Mouse (Mus musculus) neural tube, embryonic 10.5 days (tissue): ENCODE results near the gene Vrk3.
A peak's percentile ranks its signal among the peaks of the same experiment; 100 is the strongest.

Source experiments
- DNase-seq: peaks from one replicate; pipeline ENCODE4 v3.0.0-alpha.2; 2017; ENCODE audit warnings: low spot score; ENCODE audit errors: extremely low spot score

The Vrk3 gene

DNA sequence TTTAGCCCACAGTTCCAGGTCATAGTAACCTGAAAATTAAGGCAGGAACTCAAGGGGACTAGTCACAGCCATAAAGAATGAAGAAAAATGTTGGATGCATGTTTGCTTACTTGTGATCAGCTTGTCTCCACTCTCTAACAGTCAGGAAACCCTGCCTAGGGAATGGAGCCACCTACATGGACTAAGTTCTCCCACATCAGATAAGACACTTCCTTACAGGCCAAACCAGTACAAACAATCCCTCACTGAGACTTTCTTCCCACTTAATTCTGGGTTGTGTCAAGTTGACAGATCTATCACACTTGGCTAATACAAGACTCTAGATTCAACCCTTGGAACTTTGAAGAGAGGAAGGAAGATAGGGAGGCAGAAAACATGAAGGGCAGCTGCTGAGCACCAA is 12.2 kb downstream of the Vrk3 start:
- no peak for DNase-seq

DNA sequence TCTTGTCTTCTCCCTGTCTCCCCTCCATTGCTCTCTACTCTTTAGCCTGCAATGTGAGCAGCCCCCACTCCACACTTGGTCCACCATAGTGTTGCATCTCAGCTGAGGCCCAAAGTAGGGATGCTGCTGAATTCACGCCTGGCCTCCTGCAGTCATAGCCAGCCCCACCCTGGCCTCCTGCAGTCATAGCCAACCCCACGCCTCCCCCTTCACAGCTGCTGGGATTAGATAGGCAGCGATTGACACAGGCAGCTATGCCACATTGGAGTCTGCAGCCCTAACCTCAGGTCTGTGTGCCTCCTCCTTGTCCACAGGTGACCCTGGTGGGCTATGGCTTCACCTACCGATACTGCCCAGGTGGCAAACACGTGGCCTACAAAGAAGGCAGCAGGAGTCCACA is 19.9 kb downstream of the Vrk3 start:
- DNase-seq: no peak

DNA sequence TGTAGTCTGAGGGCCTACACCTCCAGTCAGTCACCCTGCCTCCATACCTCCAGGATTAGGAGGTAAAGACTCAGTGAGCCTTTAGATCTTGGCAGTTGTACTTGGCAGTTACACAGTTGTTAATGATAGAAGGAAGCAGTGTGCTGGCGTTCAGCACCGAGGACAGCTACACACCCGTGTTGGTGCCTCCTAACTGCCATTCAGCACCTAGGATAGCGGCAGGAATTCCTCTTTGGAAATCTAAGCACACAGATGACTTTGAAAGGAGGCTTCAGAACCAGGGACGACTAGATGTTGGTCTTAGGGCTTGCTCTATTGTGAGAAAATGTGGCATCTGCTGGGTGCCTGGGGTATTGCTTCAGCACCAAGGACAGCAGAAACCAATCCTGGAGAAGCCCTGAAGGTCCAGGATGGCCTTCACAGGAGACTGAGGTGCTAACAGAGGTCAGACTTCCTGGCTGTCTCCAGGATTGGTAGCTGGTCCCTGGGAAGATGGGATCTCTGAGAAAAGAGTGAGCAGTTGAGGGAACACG is 21.9 kb downstream of the Vrk3 start:
- peak; percentile 77 for DNase-seq

DNA sequence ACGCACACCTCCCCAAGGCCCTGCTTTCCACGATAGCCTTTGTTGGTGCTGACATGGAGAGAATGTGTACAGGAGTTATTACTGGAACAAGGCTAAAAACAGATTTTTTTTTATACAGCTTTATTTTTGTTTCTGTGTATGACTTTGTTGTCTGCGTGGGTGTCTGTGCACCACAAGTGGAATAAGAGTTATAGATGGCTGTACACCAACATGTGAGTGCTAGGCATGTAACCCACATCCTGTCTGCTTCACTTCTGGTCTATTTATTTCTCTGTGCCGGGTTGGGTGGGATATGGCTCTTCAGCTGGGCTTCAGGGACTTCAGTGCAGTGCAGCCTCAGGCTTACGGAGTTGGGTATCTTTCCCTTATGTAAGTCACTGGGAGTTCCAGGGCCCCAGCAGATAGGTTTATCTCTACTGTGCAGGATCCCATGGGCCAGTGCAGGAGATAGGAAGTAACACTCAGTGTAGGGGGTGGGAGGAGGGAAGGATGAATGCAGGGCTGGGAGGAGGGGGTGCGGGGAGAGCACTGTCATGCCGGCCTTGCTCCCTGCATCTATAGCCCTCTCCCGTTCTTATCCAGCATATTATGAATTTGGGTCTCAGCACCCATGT is 24.5 kb downstream of the Vrk3 start:
- no peak for DNase-seq

DNA sequence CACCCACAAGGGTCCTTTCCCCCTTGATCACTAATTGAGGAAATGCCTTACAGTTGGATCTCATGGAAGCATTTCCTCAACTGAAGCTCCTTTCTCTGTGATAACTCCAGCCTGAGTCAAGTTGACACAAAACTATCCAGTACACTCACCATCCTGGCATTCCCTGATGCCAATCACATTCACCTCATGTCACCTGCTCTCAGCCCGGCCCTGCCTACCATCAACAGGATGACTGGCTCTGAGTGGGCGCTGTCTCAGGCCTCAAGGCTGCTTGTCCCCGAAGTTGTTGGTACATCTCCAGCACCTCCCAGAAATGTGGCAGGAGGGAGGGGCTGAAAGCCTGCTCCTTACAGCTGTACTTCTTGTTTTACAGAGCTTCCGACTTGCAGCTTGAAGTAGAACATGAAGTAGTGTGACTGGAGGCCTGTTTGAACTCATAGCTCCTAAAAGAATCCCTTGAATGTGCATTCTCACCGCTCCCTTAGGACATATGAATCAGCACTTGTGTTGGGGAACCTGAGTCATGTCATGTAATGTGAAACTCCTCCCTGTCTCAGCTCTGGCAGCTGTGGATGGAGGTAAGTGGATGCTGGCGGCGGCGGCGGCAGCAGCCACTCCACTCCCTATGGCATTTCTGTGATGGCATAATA is 28.8 kb downstream of the Vrk3 start:
- DNase-seq: no peak

DNA sequence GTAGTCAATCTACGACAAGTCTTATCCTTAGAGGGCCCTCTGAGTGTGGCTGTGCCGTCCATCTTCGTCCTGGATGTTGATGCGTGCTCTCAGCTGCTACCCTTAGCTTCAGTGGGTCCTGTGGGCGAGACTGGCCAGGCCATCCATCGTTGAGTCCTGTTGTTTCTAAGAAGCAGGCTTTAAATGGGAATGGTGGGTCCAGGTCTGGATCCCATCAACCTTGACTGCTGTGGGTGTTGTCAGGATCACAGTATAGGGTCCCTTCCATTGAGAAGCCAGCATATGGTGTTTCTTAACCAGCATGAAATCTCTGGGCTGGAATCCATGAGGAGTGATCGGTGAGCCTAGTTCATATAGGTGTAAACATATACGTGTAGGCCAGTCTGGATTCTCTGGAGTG is 31.9 kb downstream of the Vrk3 start:
- no peak for DNase-seq

DNA sequence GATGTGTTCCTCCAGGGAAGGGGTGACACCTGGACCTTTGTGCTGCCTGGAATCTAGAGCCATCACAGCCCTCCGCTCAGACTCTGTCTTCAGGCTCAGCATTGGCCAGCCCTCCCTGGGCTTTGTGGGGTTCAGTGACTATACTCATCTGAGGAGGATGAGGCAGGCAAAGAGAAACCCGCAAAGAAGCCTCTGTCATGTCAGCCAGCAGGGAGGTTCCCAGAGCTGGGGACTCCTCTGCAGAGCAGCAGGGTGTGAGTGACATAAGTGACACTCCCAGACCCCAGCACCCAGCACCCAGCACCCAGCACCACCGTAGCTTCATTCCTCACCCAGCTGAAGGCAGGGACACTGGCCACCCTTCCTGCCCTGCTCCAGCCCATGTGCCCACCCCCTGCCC is 41.3 kb downstream of the Vrk3 start:
- DNase-seq: no peak

DNA sequence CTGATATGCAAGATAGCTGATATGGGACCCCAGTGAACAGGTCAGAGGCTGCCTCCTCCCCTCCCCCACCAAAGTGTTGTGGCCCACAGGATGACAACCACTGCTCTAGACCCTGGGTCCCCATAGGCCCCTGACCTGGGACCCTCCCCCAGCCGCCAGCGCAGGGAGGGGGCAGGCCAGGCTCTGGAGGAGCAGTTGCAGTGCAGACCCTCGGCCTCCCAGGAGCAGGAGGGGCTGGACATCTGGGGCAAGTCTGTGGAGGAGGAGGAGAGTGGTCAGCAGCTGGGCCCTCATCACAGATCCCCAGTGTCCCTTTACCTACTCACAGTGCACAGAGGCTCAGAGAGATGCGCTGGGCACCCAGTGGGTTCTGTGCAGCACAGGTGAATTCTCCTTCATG is 41.9 kb downstream of the Vrk3 start:
- DNase-seq: no peak

DNA sequence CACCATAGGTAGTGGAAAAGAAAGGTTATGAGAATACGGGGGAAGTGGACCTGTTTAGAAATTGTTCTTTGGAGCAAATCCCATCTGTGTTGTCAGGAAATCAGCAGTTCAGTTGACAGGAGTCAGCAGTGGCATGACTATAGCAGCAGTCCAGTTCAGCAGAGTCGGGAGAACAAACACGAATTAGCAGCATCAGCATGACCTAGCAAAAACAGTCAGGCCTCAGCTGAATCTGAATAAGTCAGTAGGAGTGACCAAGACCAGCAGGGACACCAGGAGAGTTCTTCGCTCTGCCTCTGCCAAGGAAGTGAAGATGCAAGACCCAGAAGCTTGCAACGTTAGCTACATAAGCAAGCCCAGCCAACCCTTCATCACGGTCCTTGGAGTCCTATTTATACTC is 44.6 kb downstream of the Vrk3 start:
- DNase-seq: no peak

DNA sequence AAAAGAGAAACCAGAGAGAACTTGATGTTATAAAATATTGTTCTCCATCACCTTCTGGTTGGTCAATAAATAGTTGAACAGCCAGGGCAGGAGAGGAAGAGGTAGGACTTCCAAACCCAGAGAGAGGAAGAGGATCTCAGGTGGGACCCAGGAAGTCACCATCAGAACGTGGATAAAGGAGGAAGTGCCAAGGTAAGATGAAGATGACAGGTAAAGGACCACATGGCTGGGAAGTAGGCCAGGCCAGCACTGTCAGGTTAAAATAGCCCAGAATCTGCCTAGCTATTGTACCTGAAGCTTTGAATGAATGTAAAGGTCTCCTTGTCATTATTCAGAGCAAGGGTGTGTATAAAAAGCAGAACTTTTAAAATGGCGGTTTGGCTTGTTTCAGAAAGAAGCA is 60.7 kb downstream of the Vrk3 start:
- no peak for DNase-seq

DNA sequence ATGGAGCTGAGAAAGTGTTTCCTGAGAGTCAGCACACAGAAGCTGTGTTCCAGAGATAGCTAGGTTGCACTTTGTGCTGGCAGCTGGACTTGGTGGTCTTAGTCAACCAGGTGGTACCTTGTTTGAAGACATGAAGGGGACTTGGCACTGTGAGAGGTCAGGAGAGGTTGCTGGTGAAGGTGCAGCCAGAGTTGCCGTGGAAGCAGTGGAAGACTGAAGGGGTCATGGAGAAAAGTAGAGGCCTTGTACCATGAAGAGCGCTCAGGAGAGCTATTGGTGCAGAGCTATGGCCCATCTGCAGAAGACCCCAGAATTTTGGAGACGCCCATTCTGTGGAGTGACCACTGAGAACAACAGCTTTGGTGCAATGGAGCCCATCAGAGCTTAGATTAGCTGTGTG is 61.3 kb downstream of the Vrk3 start:
- DNase-seq: peak; percentile 4

DNA sequence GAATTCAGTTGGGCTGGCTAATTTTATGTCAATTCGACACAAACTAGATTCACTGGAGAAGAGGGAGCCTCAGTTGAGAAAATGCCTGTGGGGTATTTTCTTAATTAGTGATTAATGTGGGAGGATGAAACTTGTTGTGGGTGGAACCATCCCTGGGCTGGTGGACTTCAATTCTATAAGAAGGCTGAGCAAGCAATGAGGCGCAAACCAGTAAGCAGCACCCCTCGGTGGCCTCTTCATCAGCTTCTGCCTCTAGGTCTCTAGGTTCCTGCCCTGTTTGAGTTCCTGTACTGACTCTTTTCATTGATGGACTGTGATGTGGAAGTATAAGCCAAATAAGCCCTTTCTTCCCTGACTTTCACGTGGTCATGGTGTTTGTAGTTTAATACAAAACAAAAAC is 62.2 kb downstream of the Vrk3 start:
- no peak for DNase-seq

DNA sequence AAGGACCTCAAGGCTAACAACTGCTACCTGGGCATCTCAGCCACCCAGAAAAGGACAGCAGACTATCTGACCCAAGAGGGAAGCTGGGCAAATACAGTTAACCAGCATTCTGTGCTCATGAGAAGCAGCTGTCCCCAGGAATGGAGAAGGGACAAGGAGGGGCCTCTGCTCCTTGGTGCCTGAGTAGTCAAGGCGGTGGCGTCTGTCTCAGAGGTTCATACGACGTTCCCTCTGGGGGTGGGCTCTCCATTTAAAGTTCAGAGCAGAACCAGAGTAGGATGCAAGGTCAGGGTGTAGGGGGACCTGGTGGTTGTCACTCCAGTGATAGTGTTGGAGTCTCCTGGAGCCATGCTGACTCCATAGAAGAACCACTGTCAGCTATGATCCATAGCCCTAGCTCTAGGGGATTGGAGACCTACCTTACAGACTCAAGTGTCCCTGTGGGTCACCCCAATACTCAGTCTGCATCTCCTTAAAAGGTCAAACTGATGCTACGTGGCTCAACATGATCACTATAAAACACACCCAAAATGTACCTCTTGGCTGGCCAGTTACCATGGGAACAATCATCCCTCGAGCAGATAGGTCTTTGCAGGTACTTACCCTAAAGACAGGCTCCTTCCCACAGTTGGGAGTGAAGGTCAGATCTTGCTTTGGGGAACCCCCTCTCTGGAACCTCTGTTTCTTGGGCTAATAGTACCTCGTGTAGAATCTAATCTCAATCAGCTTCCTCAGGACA is 62.8 kb downstream of the Vrk3 start:
- peak; percentile 8 for DNase-seq

DNA sequence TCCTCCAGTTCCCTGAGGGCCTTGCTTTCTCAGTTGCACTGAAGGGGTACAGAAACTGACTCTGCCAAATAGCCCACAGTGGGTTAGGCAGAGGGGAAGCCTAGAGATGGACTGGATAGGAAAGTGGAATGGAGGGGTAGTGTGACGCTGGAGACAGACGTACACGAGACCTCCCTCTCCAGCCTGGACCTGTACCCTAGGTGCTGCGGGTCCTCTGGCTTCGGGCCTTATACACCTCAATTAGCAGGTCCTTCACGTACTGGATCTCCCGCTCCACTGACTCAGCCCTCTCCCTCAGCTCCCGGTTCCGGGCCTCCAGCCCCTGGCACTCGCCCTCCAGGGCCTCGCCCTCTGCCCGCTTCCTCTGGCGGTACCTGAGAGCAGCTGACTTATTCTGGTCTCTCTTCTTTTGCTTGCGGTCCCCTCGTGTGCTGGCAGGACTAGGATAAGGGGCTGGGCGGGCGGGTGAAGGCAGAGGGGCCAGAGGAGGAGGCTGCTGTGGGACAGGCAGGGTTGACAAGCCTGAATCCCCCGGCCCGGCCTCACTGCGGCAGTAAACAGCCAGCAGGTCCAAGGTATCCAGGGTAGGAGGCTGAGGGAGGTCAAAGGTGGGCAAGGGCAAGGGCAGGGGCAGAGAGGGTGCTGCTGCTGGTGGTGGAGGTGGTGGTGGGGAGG is 64.6 kb downstream of the Vrk3 start:
- peak; percentile 8 for DNase-seq

DNA sequence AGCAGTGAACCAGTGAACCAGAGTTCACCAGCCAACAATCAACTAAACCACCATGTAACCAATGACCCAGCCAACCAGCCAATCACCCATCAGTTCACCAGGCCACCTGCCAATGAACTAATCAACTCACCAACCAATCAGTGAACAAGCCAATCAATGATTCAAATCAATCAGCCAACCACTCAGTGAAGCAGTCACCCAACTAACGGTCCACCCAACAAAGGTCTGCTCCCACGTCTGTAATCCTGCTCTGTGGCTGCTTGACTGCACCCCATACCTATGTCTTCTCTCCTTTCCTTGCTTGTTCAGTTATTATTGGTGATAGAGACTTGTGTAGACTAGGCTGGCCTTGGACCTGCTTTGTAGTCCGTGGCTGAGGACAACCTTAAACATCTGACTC is 65.8 kb downstream of the Vrk3 start:
- DNase-seq: no peak

DNA sequence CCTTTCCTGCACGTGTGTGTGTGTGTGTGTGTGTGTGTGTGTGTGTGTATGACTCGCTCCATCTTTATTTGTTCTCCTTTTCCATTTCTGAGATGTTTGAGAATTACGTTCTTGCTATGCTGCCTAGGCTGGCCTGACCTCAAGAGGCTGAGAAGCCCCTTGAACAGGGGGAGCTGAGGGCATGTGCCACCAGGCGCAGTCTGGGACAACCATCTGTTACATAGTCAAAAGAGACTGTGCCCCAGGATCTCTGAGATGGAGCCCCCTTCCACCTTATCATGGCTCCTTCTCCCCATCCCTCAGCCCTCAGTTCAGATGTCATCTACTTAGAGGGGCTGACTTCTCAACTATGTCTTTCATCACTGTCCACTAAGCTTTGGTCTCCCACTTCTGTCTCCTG is 66.2 kb downstream of the Vrk3 start:
- DNase-seq: peak; percentile 10

DNA sequence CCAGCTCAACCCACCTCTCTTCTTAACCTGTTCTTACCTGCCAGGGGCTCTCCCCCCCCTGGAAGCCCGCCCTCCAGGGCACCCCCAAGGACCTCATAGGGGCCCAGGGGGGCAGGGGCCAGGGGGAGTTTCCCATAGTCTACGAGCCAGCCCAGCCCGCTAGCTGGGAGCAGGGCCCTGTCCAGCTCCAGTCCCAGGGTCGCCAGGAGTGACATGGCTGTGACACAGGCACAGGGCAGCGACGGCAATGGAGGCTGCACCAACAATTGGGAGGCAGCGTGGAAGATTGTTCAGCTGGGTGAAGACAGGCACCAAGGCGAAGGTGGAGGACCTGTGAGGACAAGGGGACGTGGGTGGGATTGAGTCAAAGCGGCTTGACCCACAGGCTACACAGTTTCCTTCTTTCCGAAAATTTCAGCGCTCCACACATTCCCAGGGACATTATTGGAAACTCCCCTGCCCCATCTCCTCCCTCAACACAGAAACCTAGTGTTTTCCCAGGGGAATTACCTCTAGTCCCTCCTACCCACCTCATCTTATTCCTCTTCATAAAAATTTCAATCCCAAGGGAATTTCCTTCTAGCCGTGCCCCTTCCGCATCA is 66.8 kb downstream of the Vrk3 start:
- DNase-seq: peak; percentile 32

DNA sequence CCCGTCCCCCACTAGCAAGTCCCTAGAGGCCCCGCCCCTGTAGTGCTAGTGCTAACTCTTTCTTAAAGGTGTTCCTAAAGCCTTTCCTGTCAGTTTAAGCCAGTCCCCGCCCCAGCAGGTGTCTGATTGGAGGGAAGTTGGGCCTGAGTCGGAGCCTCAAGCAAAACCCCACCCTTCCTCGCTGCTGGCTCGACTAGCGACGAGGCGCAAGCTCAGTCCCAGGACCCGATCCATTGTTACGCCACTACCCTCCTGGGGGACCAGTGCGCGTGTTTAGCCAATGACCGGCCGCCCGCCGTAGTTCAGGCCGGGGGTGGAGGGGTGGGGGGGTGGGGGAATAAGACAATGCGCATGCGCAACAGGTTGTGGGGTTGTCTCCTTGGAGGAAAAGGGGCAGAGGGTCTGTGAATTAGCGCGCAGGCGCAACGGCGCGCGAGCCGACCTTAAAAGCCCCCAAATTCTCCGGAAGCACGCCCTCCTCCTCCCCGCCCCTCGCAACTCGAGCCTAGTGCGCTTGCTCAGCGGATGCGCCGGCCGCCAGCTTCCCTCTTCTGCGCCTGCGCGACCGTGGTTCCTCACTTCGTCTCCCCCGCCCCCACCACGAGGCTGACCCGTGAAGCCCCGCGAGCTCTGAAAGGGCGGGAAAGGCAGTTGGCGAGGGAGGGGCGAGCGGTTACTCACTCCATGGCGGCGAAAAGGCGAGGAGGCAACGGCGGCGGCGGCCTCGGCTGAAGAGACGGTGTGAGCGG is 67.7 kb downstream of the Vrk3 start, which contains the start of the genes Nup62 and Il4i1:
Nup62 (plus strand) TSS at position 368 of the 749 bp plus-strand sequence.
Il4i1 (plus strand) TSS at position 667 of the 749 bp plus-strand sequence.
- DNase-seq: peak; percentile 100

DNA sequence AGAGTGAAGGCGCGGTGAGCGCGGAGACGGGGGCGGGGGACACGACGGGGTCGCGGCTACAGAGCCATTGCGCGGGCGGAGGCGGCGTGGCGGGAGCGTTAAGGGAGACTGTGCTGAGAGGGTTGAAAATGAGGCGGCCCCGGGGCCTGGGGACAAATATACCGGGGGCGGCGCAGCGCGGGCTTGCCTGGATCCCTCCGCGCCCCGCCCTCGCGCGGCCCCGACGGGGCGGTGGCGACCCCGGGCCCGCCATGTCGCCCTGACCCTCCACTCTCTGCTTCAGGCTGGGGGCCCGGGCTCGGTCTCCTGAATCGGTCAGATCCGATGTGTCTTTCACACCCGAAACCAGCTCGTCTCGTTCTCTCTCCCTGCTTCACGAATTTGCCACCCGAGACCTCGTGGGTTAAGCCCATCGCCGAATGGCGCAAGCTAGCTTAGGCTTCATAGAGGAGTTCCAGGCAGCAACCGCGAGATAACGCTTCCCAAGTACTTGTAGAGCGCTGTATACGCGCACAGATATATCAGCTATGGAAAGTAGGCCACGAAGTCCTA is 68.3 kb downstream of the Vrk3 start, which contains the start of gene Atf5:
Atf5 (minus strand) TSS at position 189 of the 552 bp plus-strand sequence.
- DNase-seq: no peak

DNA sequence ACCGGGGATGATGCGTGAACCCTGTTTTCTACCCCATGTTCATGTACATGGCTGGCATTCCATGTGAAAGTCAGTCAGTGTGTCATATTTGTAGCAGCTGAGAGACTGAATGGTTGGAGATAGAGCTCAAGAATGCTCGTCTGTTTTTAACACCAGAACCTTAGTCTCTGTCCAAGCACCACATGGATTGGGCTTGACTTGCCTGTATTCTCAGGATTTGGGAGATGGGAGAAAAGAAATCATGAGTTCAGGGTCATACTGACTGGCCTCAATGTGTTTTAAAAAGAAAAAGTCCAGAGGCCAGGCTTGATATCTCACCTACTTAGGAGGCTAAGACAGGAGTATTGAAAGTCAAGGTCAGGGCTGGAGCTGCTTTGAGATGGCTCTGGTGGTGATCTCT is 69.2 kb downstream of the Vrk3 start:
- peak; percentile 13 for DNase-seq
